ENCODE assay signal across 8 mouse cellular contexts in the genomic region with DNA sequence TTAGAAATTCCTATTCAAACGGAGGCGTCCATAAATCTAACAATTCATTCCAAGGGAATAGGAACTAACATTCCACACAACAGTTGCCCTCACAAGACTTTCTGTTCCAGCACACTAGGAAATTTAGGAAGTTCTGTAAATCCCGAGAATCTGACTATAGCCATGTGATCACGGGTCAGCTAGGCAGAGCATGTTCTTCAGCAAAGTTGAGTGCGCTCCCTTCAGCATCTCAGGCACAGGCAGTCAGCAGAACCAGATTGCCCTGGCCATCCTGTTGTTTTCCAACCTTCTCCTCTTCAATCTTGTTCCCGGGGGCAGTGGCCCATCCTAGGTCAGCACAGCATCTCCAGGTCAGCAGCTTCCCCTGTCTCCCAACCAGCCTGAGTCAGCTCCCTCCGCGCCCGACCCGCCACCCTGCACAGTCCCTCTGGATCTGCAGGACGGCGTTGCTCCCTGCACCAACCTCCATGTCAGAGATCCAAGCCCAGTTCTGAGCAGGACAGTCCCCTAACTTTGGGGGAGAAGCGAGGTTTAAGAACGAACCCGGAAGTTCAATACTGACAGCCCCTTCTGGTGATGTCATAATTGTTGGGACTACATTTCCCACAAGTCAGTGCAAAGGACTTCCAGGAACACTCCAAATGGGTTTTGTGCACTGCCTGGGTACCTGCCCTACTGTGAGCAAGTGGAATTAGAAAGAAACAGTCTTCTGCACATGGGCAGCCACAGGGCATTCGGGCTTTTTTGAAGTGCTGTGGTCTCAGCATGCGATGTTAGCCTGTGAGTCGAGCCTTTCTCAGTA. TPM values are rescaled to one million over a fixed set of nuclear protein-coding genes. Genes with fewer than 3 reads are reported as not detected.
A peak's percentile ranks its signal among the peaks of the same experiment; 100 is the strongest.
DNase-seq lines count a peak whose midpoint lies in the region; ATAC-seq and TF ChIP-seq lines count a peak whose summit lies in the region.

No protein-coding gene starts in this region.

- peak; percentile 56 for TF ChIP-seq POLR2A in embryonic fibroblast, embryonic 13.5 days (IDR thresholded peaks at IDR 0.05; ENCODE audit: low read depth, low read length)

- no peaks in the 10 kb centered on the region; the same call in 1 of the 2 replicates for H3K9me3 ChIP-seq in limb, embryonic 13.5 days
- H3K9me3 ChIP-seq in midbrain, embryonic 15.5 days = peaks cover 5% of the 10 kb centered on the region; the same call in 1 of the 2 replicates

- peak; percentile 99 for ATAC-seq in limb, embryonic 13.5 days (ENCODE audit: low FRiP score, low read depth)
- peak; percentile 99 for ATAC-seq in midbrain, embryonic 15.5 days (replicated peaks)

- no peaks in the 10 kb centered on the region for H3K36me3 ChIP-seq in C2C12 (ENCODE audit: control insufficient read depth, insufficient read depth)
- no peaks in the 10 kb centered on the region for H3K36me3 ChIP-seq in limb, embryonic 13.5 days
- H3K36me3 ChIP-seq in midbrain, embryonic 15.5 days (replicated peaks) = no peaks in the 10 kb centered on the region

- peak overlapping the region; percentile 76 for H3ac ChIP-seq in C2C12 (ENCODE audit: control insufficient read depth, insufficient read length, low read depth)

- DNase-seq in brain, adult 2 months (ENCODE audit: low read depth, low spot score) = peak; percentile 97
- DNase-seq in heart, adult 9 months (ENCODE audit: low spot score in 2 of 2) = peak; percentile 86 to 87
- peak; percentile 88 for DNase-seq in kidney, adult 9 months
- peak; percentile 39 to 61 for DNase-seq in spleen, adult 18-20 months

- H3K4me3 ChIP-seq in C2C12 (ENCODE audit: insufficient read depth, poor library complexity, severe bottlenecking) = peak overlapping the region; percentile 41
- H3K4me3 ChIP-seq in embryonic fibroblast, embryonic 13.5 days (ENCODE audit: insufficient read depth, low read length) = peak overlapping the region; percentile 80
- H3K4me3 ChIP-seq in limb, embryonic 13.5 days = peak overlapping the region; percentile 74
- H3K4me3 ChIP-seq in midbrain, embryonic 15.5 days = peak overlapping the region; percentile 87

- peak overlapping the region; percentile 76 for H3K4me2 ChIP-seq in limb, embryonic 13.5 days (replicated peaks)
- peak overlapping the region; percentile 75 for H3K4me2 ChIP-seq in midbrain, embryonic 15.5 days

- H3K27me3 ChIP-seq in C2C12 (ENCODE audit: control insufficient read depth, insufficient read depth, insufficient read length) = no peaks in the 10 kb centered on the region
- no peaks in the 10 kb centered on the region for H3K27me3 ChIP-seq in limb, embryonic 13.5 days
- no peaks in the 10 kb centered on the region for H3K27me3 ChIP-seq in midbrain, embryonic 15.5 days (replicated peaks)

- H3K79me2 ChIP-seq in C2C12 (ENCODE audit: control insufficient read depth, insufficient read depth) = no peaks in the 10 kb centered on the region

- WGBS in limb, embryonic 13.5 days = 9% methylated on average over 18 of the region's 18 CpGs
- 8% methylated on average over 18 of the region's 18 CpGs for WGBS in midbrain, embryonic 15.5 days

- peak overlapping the region; percentile 74 for H3K9ac ChIP-seq in limb, embryonic 13.5 days
- H3K9ac ChIP-seq in midbrain, embryonic 15.5 days = peak overlapping the region; percentile 61

- H3K27ac ChIP-seq in embryonic fibroblast, embryonic 13.5 days (ENCODE audit: insufficient read depth, low read length) = no peak overlapping the region
- H3K27ac ChIP-seq in limb, embryonic 13.5 days = no peak overlapping the region
- H3K27ac ChIP-seq in midbrain, embryonic 15.5 days = peak overlapping the region; percentile 71; the same call in 1 of the 2 replicates

- H3K79me3 ChIP-seq in C2C12 (ENCODE audit: low read depth) = no peaks in the 10 kb centered on the region

- no peaks in the 10 kb centered on the region for H3K4me1 ChIP-seq in embryonic fibroblast, embryonic 13.5 days (ENCODE audit: control insufficient read depth, insufficient read depth, low read length)
- H3K4me1 ChIP-seq in limb, embryonic 13.5 days = peaks cover 7% of the 10 kb centered on the region; the same call in 1 of the 2 replicates
- H3K4me1 ChIP-seq in midbrain, embryonic 15.5 days = peaks cover 12% of the 10 kb centered on the region

- no peak for TF ChIP-seq CTCF in C2C12 (IDR thresholded peaks at IDR 0.05; ENCODE audit: control insufficient read depth, insufficient read depth, insufficient read length)
- no peak for TF ChIP-seq CTCF in embryonic fibroblast, embryonic 13.5 days (IDR thresholded peaks at IDR 0.05; ENCODE audit: borderline replicate concordance, insufficient read depth, low read length)

TF ChIP-seq in C2C12, 6 proteins besides CTCF, POLR2A, EP300 and RAD21:
- no peak for TF ChIP-seq CEBPB (IDR thresholded peaks at IDR 0.05; ENCODE audit: low read depth)
- no peak for TF ChIP-seq MYOD1 (IDR thresholded peaks at IDR 0.05; ENCODE audit: control insufficient read depth, insufficient read length, low read depth)
- no peak for TF ChIP-seq USF1 (IDR thresholded peaks at IDR 0.05; ENCODE audit: low read depth)
- TF ChIP-seq MYOG (IDR thresholded peaks at IDR 0.05; ENCODE audit: control insufficient read depth, extremely low read depth, insufficient read length) = no peak
- TF ChIP-seq FOSL1 (IDR thresholded peaks at IDR 0.05; ENCODE audit: insufficient read depth, low read length, poor library complexity, severe bottlenecking) = no peak
- TF ChIP-seq MAX (IDR thresholded peaks at IDR 0.05) = no peak

RNA-seq across cellular contexts. Expression of a gene that starts 9.5 kb away (rescaled TPM):
- polyA plus RNA-seq in C2C12 (2012; fragmentation: generic; extraction: Trizol) = 0.32 TPM
- polyA plus RNA-seq in embryonic fibroblast, embryonic 13.5 days (2011; ENCODE audit: insufficient read length, low read depth, missing spikeins) = 3.3 and 4.6 TPM in 2 replicates
- polyA plus RNA-seq in limb, embryonic 13.5 days (2015; fragmentation: Nextera tagmentation; extraction: Ambion mirVana) = 2.0 and 2.3 TPM in 2 replicates
- 5.1 and 6.3 TPM in 2 replicates for polyA plus RNA-seq in midbrain, embryonic 15.5 days (2015; fragmentation: Nextera tagmentation; extraction: Ambion mirVana)

RNA-seq across cellular contexts. Expression of a gene that starts 37.5 kb away (rescaled TPM):
- polyA plus RNA-seq in C2C12 (2012; fragmentation: generic; extraction: Trizol) = 0.12 TPM
- polyA plus RNA-seq in embryonic fibroblast, embryonic 13.5 days (2011; ENCODE audit: insufficient read length, low read depth, missing spikeins) = 0.57 and 1.6 TPM in 2 replicates
- polyA plus RNA-seq in limb, embryonic 13.5 days (2015; fragmentation: Nextera tagmentation; extraction: Ambion mirVana) = 0.51 and 0.66 TPM in 2 replicates
- 0.91 and 1.5 TPM in 2 replicates for polyA plus RNA-seq in midbrain, embryonic 15.5 days (2015; fragmentation: Nextera tagmentation; extraction: Ambion mirVana)
